Mouse (Mus musculus): Measurements from ENCODE around the gene Cdk18.
A peak's percentile ranks its signal among the peaks of the same experiment; 100 is the strongest.
"Not testable (repeated sequence)": the region's sequence is repeated elsewhere in the genome, so short reads cannot be mapped to it uniquely, and the experiment has no call there.

Cdk18 gene

GRCm38 (mm10) chr1:132139416-132139864 lies at the start of gene Cdk18:
Cdk18 (minus strand) TSS chr1:132139684.
- peak; percentile 91 for DNase-seq

DNA sequence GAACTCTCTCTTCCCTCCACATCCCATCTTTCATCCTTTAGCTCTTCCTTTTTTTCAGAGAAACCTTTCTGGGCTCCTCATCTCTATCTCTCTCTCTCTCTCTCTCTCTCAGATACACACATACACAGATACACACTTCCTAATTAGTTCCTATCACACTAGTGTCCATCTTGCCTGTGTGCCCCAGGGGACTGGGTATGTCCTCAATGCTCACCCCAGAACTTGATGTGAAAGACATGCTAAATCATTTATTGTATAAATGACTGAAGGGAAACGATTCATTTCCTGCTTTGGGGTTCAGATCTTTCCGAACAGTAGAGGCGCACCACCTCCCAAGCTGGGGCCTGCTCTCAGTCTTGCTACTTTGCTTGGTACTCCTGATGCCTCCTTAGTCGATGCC lies 49.7 kb upstream of the Cdk18 start:
- no peak for DNase-seq

GRCm38 (mm10) chr1:132188442-132189066 lies 49.1 kb upstream of the Cdk18 start:
- no peak for DNase-seq

- no peak for DNase-seq
Measured at GRCm38 (mm10) chr1:132186303-132186702, 46.8 kb upstream of the Cdk18 start.

DNA sequence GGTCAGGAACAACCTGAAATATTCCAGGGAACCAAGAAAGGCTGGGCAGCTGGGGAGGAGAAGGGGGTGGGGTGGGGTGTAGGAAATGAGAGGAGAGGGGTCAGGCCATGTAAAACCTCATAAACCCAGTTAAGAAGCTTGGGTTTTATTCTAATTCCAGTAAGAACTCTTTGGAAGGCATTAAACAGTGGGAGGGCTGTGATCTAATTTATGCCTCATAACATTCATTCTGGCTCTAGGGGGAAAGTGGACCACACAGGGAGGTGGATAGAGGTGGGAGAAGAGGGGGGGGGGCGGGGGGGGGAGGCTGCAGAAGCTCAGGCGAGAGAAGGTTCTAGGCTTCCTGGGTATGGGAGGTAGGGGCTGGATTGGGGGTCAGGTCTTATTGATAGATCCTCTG lies 32.1 kb upstream of the Cdk18 start:
- no peak for DNase-seq

DNA sequence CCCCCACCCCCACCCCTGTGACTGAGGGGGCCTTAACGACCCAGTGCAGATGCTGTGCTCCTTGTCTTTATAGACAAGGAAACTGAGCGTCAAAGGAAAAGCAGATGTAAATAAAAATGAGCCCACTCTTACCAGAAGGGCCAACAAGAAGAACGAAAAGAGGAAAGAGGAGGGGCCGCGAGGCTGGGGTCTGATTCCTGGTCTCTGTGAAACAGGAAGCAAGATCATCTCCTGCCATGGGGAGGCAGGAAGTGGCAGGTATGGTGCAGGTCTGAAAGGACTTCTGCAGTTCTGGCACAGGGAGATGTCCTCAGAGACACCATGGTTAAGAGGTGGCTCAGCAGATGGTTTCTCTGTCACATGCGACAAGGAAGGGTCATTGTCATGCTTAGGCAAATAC lies 31.2 kb upstream of the Cdk18 start:
- DNase-seq = no peak

DNA sequence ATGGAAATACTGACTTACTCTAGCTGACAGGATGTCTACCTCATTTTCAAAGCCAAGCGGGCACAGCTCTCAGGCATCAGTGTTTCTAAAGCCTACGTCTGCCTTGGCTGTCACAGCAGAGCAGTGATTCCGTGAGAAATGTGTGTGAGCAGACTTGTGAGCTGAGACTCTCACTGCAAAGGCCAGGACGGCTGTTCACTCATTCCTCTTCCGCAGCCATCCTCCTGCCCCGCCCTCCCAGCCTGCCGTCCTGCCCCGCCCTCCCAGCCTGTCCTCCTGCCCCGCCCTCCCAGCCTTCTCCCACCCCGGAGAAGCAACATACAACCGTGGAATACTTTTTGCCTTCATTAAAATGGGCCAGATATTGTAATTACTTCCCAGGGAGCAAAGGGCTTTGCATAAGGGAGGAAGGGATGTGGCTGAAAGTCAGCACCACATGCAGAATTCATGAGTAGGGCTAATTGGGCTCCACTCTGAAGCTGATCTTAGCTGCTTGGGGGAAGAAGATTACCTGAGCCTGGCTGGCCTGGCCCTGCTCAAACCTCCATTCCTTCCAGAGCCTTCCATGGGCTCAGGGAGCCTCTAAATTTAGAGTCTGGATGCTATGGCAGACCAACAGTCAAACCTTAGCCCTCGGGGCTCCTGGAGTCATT lies 28.8 kb upstream of the Cdk18 start:
- peak; percentile 60 for DNase-seq

- no peak for DNase-seq
Measured at GRCm38 (mm10) chr1:132165859-132166258, 26.4 kb upstream of the Cdk18 start.

GRCm38 (mm10) chr1:132164780-132165518 lies 25.5 kb upstream of the Cdk18 start:
- DNase-seq = peak; percentile 56

GRCm38 (mm10) chr1:132162618-132163017 lies 23.1 kb upstream of the Cdk18 start:
- not testable (repeated sequence) for DNase-seq

GRCm38 (mm10) chr1:132161211-132161880 lies 21.9 kb upstream of the Cdk18 start:
- DNase-seq = no peak

GRCm38 (mm10) chr1:132159681-132160080 lies 20.2 kb upstream of the Cdk18 start:
- DNase-seq = no peak

DNA sequence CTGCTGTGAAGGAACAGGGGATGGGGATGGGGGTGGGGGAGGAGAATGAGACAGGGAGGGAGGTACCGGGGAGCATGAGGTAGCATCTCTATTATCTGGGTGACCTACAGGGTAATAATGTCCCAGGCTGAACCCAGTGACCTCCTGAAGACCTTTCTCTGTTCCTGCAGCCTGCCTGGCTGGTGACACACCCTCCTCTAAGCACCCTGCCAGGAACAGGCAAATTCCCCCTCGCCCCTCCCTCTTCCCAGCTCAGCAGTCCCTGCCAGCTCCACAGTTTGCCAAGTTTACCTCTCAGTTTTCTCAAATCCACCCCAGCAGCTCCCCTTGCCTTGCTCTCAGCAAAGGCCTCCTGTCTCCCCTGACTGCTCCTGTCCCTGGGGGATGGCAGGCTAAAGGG lies 19.3 kb upstream of the Cdk18 start:
- peak; percentile 58 for DNase-seq

DNA sequence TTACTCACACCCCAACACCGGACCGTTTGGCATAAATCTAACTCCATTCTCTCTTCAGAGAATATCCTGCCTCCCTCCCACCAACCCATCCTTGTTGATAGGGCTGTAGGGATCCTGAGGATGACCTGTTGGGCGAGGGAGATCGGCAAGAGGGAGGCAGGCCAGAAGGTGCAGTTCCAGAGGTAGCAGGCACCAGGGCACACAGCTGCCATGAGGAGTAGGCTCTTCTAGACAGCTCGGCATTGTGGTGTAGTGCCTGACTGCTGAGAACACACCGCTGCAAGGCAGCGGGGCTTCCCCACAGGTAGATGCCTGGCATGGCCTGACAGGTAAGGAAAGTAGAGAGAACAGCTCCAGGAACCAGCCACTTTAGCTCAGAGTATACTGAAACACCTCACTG lies 18.3 kb upstream of the Cdk18 start:
- no peak for DNase-seq

DNA sequence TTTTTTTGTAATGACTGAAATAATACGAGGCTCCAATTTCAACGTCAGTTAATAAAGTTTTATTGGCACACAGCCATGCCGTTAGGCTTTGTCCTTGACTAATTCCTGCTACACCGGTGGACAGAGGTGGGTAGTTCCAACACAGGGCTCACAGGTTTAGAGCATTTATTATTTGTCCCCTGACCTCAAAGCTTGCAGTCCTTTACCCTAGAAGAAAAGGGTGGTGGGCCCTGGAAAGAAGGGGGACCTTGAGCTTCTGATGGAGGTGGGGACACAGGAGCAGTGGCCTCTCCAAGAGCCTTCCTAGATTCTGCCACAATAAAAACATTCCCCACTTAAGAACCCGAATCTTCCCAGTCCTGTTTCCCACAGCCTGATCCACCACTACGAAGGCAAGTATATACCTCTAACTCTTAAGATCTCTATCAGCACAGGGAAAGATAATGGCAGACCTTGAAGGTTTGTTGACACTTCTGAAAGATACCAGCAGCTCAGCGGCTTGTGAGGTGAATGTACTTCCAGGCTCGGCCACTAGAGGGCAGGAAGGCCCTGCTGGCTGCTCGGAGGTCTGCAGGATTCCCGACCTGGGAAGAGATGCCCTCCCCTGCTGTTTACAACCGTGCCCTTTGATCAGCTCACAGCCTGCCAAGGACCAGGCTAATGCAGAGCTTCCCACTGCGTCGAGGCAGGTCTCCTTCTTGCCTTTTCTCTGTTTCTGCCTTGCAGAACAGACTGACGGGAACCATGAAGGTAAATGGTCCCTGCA lies 17.7 kb upstream of the Cdk18 start:
- peak; percentile 91 for DNase-seq

DNA sequence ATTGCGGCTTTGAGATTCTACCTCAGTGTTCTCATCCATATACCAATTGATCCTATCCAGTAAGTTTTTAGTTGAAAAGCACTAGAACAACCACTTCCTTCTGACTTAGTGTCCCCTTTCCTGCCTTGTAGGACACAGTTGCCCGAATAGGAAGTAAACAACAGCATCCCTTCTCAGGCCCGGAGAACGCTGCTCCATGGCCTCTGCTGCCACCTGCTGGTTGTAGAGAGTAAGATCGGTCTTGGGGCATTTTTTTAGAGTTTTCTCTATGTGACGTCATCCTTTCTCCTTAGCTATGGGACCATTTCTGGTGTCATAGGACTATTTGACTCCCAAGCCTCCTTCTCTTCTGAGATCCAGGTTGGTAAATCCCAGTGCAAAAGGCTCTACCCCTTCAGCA lies 16.3 kb upstream of the Cdk18 start:
- DNase-seq = peak; percentile 90

DNA sequence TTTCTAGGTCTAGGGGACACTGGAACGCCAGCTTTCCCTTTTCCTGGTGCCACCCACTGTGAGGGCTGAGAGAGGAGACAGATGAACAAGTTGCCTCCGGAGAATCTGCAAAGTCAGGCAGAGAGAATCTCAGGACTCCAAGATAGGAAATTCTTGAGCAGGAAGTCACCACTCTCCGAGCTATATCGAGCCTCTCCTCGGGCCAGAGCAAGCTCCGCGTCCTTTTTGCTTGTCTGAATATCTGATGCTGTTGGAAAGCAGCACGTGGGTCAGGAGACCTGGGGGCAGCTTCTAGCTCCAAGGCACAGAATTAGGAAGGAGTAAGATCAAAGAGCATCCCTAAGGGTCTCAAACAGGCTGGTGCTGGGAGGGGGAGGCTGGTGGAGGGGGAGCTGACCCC lies 14.2 kb upstream of the Cdk18 start:
- no peak for DNase-seq

DNA sequence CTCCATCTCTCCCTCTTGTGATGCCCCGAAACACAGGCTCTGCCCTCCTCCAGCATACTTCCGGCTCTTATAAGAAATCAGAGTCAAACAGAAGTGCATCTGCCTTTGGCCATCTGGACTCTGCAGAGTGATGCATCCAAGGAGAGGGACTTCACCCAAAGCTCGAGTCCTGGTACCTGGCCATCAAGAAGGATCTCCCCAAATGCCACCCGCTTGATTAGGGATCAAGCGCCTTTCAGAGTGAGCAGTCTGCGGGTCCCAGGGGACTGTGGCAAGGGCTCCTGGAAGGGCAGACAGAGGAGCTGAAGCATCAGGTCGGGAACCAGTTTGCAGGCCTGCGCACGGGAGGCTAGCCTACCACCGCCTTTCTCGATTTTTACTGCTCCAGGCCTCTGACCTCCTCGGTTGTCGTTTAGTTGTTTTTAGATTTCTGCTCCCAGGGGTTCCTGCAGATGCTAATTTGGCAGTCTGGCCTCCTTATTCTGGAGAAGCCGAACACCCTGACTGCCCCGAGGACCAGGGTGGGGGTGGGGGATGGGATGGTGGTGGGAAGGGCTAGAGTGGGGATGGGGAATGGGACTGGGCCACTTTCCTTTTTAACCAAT lies 13.7 kb upstream of the Cdk18 start:
- DNase-seq = no peak

DNA sequence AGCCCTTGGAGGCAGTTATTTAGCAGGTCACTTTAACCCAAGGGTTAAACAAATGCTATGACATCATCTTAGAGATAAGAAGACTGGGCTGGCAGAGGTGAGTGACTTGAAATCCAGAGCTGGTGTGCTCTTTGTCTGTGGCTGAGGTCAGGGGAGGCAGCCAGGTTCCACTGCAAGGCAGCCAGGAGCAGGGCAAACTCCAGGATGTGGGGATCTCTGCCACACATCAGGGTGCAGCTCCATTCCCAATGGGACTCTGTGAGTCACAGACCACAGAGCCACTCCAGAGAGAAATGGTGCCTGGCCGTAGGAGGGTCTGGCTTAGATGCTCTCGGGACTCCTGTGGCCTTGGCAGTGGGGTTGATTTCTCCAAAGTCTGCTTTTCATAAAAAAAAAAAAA lies 12.4 kb upstream of the Cdk18 start:
- DNase-seq = no peak

DNA sequence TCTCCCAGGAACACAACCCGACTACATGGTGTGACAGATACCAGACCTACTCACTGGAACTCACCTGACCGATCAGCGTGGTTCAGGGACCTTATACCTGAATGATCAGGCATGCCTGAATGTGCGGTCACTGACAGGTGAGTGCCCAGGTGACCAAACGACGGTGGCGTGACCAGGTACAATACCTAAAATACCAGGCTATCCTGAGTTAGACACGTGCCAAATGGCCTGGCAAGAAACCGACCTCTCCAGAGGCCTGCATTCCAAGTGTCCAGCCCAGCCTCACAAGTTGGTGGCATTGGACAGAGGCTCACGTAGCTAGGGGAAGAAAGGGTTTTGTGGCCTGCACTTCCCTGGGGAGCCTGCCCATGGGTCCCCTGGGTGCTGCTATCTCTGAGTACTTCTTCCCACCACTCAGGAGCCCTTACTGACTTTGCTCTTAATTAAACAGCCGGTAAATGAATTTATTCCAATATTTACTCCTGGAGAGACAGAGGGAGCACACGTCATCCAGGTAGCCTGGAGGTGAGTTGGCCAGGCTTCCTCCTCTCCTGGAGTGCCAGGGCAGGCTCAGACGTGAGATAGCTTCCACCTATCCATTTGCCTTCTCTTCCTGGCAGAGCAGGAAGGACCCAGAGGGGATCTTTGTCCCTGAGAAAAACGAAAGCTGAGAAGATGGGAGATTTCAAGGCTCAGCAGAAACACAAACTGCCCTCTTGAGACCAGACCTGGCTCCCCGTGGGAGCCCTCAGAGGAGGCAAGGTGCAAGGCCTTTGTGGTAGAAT lies 11.5 kb upstream of the Cdk18 start:
- DNase-seq = no peak

- DNase-seq = no peak
Measured at GRCm38 (mm10) chr1:132150171-132150570, 10.7 kb upstream of the Cdk18 start.

DNA sequence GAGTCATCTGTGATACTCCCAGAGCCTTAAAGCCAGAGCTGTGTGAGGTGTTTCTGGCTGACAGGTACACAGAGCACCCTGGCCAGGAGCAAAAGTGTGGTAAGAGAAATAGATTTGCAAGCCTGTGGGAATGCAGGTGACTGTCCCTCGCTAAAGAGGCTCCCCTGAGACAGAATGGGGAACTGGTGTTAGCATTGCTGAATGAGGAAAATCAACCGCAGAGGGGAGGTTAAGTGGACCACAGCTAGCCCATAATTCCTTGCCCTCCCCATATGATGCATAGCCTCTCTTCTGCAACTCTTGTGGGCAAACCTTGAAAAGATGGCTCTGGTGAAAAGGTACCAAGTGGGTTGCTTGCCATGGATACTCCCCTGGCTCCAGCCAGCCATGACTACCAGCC lies 9.9 kb upstream of the Cdk18 start:
- no peak for DNase-seq
